Mouse (Mus musculus): Measurements from ENCODE around the gene Nacad.

GRCm38 (mm10) chr11:6562359-6562758, 43.5 kb downstream of the Nacad start:
- TF ChIP-seq ZC3H11A (IDR thresholded peaks at IDR 0.05; ENCODE audit: low read depth, low read length) (no peak), MAFK (IDR thresholded peaks at IDR 0.05; ENCODE audit: insufficient replicate concordance, low read length) (no peak), CTCF (conservative IDR thresholded peaks at IDR 0.05 in 1 of 2, IDR thresholded peaks at IDR 0.05 in 1 of 2; ENCODE audit: low read depth in 2 of 2, low read length in 2 of 2) (no peak), SMC3 (IDR thresholded peaks at IDR 0.05; ENCODE audit: low read depth, low read length) (no peak), UBTF (IDR thresholded peaks at IDR 0.05; ENCODE audit: low read depth, low read length) (no peak)
